Mouse (Mus musculus): ENCODE measurements around the gene Mt1.

DNA sequence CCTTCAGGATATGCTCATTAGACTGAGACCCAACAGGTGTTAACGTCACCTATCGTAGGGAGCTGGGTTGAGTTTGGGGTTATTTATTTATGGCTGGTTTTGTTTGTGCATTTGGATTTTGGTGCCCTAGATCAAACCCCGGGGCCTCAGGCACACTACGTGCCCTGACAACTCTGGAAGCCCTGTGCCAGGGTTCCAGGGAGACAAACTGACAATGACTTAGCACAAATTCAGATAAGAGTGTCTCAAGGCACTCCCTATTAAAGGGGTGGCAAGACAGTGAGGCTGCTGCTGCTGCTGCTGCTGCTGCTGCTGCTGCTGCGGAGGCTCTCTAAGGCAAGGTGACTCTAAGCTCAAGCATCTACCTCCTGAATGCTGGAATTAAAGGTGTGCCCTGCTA is 9.3 kb upstream of the Mt1 start:
- no peak for TF ChIP-seq POLR2A (IDR thresholded peaks at IDR 0.05; ENCODE audit: insufficient read depth, low read depth, low read length)
- TF ChIP-seq CTCF (IDR thresholded peaks at IDR 0.05; ENCODE audit: insufficient read depth, low read depth, low read length), result no peak

Data from olfactory bulb, adult 2 months (tissue).